Mouse (Mus musculus) T-helper 2 cell (primary cell): Measurements from ENCODE around the gene Gm43302.
"Not testable (repeated sequence)": the region's sequence is repeated elsewhere in the genome, so short reads cannot be mapped to it uniquely, and the experiment has no call there.

ENCODE experiments used
- in situ Hi-C: fragments of 300-600 bp; cut with MboI, MseI; formaldehyde crosslinking; loops from one replicate; pipeline ENCODE4 v1.15.1; 2025; ENCODE audit warnings: high pct_unique_total_duplicates

The Gm43302 gene

GRCm38 (mm10) chr5:105293226-105294165, at the start of gene Gm43302, which contains the start of gene Gbp6:
Gene Gm43302 (minus strand): TSS chr5:105293695.
Gene Gbp6 (minus strand): TSS chr5:105293698.
- in situ Hi-C loops = not testable (repeated sequence)

GRCm38 (mm10) chr5:105341281-105341680, 47.8 kb upstream of the Gm43302 start:
- in situ Hi-C loops = no loop called here

- in situ Hi-C loops = no loop called here
These were observed 29.0 kb upstream of the Gm43302 start for GRCm38 (mm10) chr5:105322543-105322942.

GRCm38 (mm10) chr5:105310941-105311340, 17.4 kb upstream of the Gm43302 start:
- in situ Hi-C loops = loop anchor here (5.0 kb wide), 1 partner anchor 294 kb away; no protein-coding TSS in a partner anchor

GRCm38 (mm10) chr5:105309148-105309547, 15.7 kb upstream of the Gm43302 start:
- in situ Hi-C loops = loop anchor here (10.0 kb wide), 1 partner anchor 164 kb away; no protein-coding TSS in a partner anchor

GRCm38 (mm10) chr5:105306946-105307345, 13.5 kb upstream of the Gm43302 start:
- in situ Hi-C loops = loop anchor here (10.0 kb wide), 1 partner anchor 162 kb away; no protein-coding TSS in a partner anchor

- in situ Hi-C loops = loop anchor here (10.0 kb wide), 1 partner anchor 161 kb away; no protein-coding TSS in a partner anchor
These were observed 12.7 kb upstream of the Gm43302 start for GRCm38 (mm10) chr5:105306159-105306581.

- in situ Hi-C loops = loop anchor here (10.0 kb wide), 1 partner anchor 161 kb away; no protein-coding TSS in a partner anchor
These were observed 12.2 kb upstream of the Gm43302 start for GRCm38 (mm10) chr5:105305671-105306070.

GRCm38 (mm10) chr5:105301963-105302362, 8.5 kb upstream of the Gm43302 start:
- in situ Hi-C loops = loop anchor here (10.0 kb wide), 1 partner anchor 157 kb away; no protein-coding TSS in a partner anchor

GRCm38 (mm10) chr5:105301531-105301930, 8.0 kb upstream of the Gm43302 start:
- in situ Hi-C loops = loop anchor here (10.0 kb wide), 1 partner anchor 157 kb away; no protein-coding TSS in a partner anchor

- in situ Hi-C loops = no loop called here
These were observed 2.3 kb upstream of the Gm43302 start for GRCm38 (mm10) chr5:105295746-105296145.

GRCm38 (mm10) chr5:105292492-105292891, 1.0 kb downstream of the Gm43302 start:
- in situ Hi-C loops = no loop called here

GRCm38 (mm10) chr5:105290921-105291320, 2.6 kb downstream of the Gm43302 start:
- in situ Hi-C loops = not testable (repeated sequence)

- in situ Hi-C loops = loop anchor here (5.0 kb wide), 1 partner anchor 53 kb away; no protein-coding TSS in a partner anchor
These were observed 32.8 kb downstream of the Gm43302 start for GRCm38 (mm10) chr5:105260673-105261072.

- in situ Hi-C loops = no loop called here
These were observed 41.0 kb downstream of the Gm43302 start for GRCm38 (mm10) chr5:105252491-105252890.

GRCm38 (mm10) chr5:105244741-105245140, 48.8 kb downstream of the Gm43302 start:
- in situ Hi-C loops = loop anchor here (5.0 kb wide), 1 partner anchor 47 kb away; no protein-coding TSS in a partner anchor

- in situ Hi-C loops = loop anchor here (5.0 kb wide), 1 partner anchor 44 kb away; no protein-coding TSS in a partner anchor
These were observed 52.5 kb downstream of the Gm43302 start for GRCm38 (mm10) chr5:105240982-105241381.

- in situ Hi-C loops = loop anchor here (5.0 kb wide), 1 partner anchor 42 kb away; no protein-coding TSS in a partner anchor
These were observed 53.9 kb downstream of the Gm43302 start, which contains the start of gene Gbp10 for GRCm38 (mm10) chr5:105239483-105240047. Gene Gbp10 (minus strand): TSS chr5:105239533.

- in situ Hi-C loops = not testable (repeated sequence)
These were observed 55.1 kb downstream of the Gm43302 start for GRCm38 (mm10) chr5:105238402-105238801.

- in situ Hi-C loops = not testable (repeated sequence)
These were observed 57.5 kb downstream of the Gm43302 start for GRCm38 (mm10) chr5:105236040-105236439.

GRCm38 (mm10) chr5:105208957-105209356, 84.5 kb downstream of the Gm43302 start:
- in situ Hi-C loops = loop anchor here (5.0 kb wide), 1 partner anchor 53 kb away; no protein-coding TSS in a partner anchor
